Mouse (Mus musculus): Measurements from ENCODE around the gene Plscr3. TPM values are rescaled to one million over a fixed set of nuclear protein-coding genes. Genes with fewer than 3 reads are reported as not detected.

Plscr3 gene
- polyA plus RNA-seq, 1 experiment = 35.3 TPM

- Histone ChIP-seq H3K27ac (ENCODE audit: insufficient read depth, low read length) (no peak overlapping the region), H3K4me1 (ENCODE audit: control insufficient read depth, insufficient read depth, low read length) (no peaks in the 10 kb centered on the region), H3K4me3 (ENCODE audit: insufficient read depth, low read length) (no peak overlapping the region)
- TF ChIP-seq POLR2A (IDR thresholded peaks at IDR 0.05; ENCODE audit: extremely low read depth, insufficient read depth, low read length) (no peak), CTCF (IDR thresholded peaks at IDR 0.05; ENCODE audit: extremely low read depth, insufficient read depth, low read length) (no peak)
Measured at GRCm38 (mm10) chr11:69881787-69882670, 35.9 kb downstream of the Plscr3 start.

- H3K4me1 ChIP-seq (ENCODE audit: control insufficient read depth, insufficient read depth, low read length) = no peaks in the 10 kb centered on the region
- H3K4me3 ChIP-seq (ENCODE audit: insufficient read depth, low read length) = no peak overlapping the region
- TF ChIP-seq CTCF (IDR thresholded peaks at IDR 0.05; ENCODE audit: extremely low read depth, insufficient read depth, low read length) (0 out of 2 replicates have a peak, but pooled peaks have one; percentile 6), POLR2A (IDR thresholded peaks at IDR 0.05; ENCODE audit: extremely low read depth, insufficient read depth, low read length) (no peak)
- H3K27ac ChIP-seq (ENCODE audit: insufficient read depth, low read length) = no peak overlapping the region
Measured at GRCm38 (mm10) chr11:69883066-69883465, 36.9 kb downstream of the Plscr3 start.

GRCm38 (mm10) chr11:69883527-69884151 is 37.5 kb downstream of the Plscr3 start:
- TF ChIP-seq POLR2A (IDR thresholded peaks at IDR 0.05; ENCODE audit: extremely low read depth, insufficient read depth, low read length) = no peak
- no peak for TF ChIP-seq CTCF (IDR thresholded peaks at IDR 0.05; ENCODE audit: extremely low read depth, insufficient read depth, low read length)
- no peak overlapping the region for H3K4me3 ChIP-seq (ENCODE audit: insufficient read depth, low read length)
- H3K4me1 ChIP-seq (ENCODE audit: control insufficient read depth, insufficient read depth, low read length) = no peaks in the 10 kb centered on the region
- H3K27ac ChIP-seq (ENCODE audit: insufficient read depth, low read length) = no peak overlapping the region

GRCm38 (mm10) chr11:69884240-69884639 is 38.1 kb downstream of the Plscr3 start:
- Histone ChIP-seq H3K4me1 (ENCODE audit: control insufficient read depth, insufficient read depth, low read length) (no peaks in the 10 kb centered on the region), H3K27ac (ENCODE audit: insufficient read depth, low read length) (no peak overlapping the region), H3K4me3 (ENCODE audit: insufficient read depth, low read length) (no peak overlapping the region)
- TF ChIP-seq CTCF (IDR thresholded peaks at IDR 0.05; ENCODE audit: extremely low read depth, insufficient read depth, low read length) (no peak), POLR2A (IDR thresholded peaks at IDR 0.05; ENCODE audit: extremely low read depth, insufficient read depth, low read length) (no peak)

- TF ChIP-seq CTCF (IDR thresholded peaks at IDR 0.05; ENCODE audit: extremely low read depth, insufficient read depth, low read length) = no peak
- Histone ChIP-seq H3K4me3 (ENCODE audit: insufficient read depth, low read length) (no peak overlapping the region), H3K27ac (ENCODE audit: insufficient read depth, low read length) (no peak overlapping the region), H3K4me1 (ENCODE audit: control insufficient read depth, insufficient read depth, low read length) (no peaks in the 10 kb centered on the region)
Measured at GRCm38 (mm10) chr11:69884663-69885062, 38.5 kb downstream of the Plscr3 start.

GRCm38 (mm10) chr11:69886907-69887635 is 40.9 kb downstream of the Plscr3 start:
- Histone ChIP-seq H3K27ac (ENCODE audit: insufficient read depth, low read length) (no peak overlapping the region), H3K4me1 (ENCODE audit: control insufficient read depth, insufficient read depth, low read length) (no peaks in the 10 kb centered on the region), H3K4me3 (ENCODE audit: insufficient read depth, low read length) (no peak overlapping the region)
- TF ChIP-seq CTCF (IDR thresholded peaks at IDR 0.05; ENCODE audit: extremely low read depth, insufficient read depth, low read length) (no peak), POLR2A (IDR thresholded peaks at IDR 0.05; ENCODE audit: extremely low read depth, insufficient read depth, low read length) (no peak)

GRCm38 (mm10) chr11:69891482-69891881 is 45.3 kb downstream of the Plscr3 start:
- H3K4me3 ChIP-seq (ENCODE audit: insufficient read depth, low read length) = no peak overlapping the region
- H3K27ac ChIP-seq (ENCODE audit: insufficient read depth, low read length) = no peak overlapping the region
- TF ChIP-seq POLR2A (IDR thresholded peaks at IDR 0.05; ENCODE audit: extremely low read depth, insufficient read depth, low read length) (no peak), CTCF (IDR thresholded peaks at IDR 0.05; ENCODE audit: extremely low read depth, insufficient read depth, low read length) (no peak)
- H3K4me1 ChIP-seq (ENCODE audit: control insufficient read depth, insufficient read depth, low read length) = no peaks in the 10 kb centered on the region

GRCm38 (mm10) chr11:69894671-69895070 is 48.5 kb downstream of the Plscr3 start:
- TF ChIP-seq CTCF (IDR thresholded peaks at IDR 0.05; ENCODE audit: extremely low read depth, insufficient read depth, low read length) (no peak), POLR2A (IDR thresholded peaks at IDR 0.05; ENCODE audit: extremely low read depth, insufficient read depth, low read length) (no peak)
- Histone ChIP-seq H3K4me1 (ENCODE audit: control insufficient read depth, insufficient read depth, low read length) (no peaks in the 10 kb centered on the region), H3K27ac (ENCODE audit: insufficient read depth, low read length) (no peak overlapping the region), H3K4me3 (ENCODE audit: insufficient read depth, low read length) (no peak overlapping the region)

- Histone ChIP-seq H3K27ac (ENCODE audit: insufficient read depth, low read length) (no peak within 1 kb of the TSS), H3K4me1 (ENCODE audit: control insufficient read depth, insufficient read depth, low read length) (no peaks in the 10 kb centered on the region), H3K4me3 (ENCODE audit: insufficient read depth, low read length) (no peak within 1 kb of the TSS)
- TF ChIP-seq POLR2A (IDR thresholded peaks at IDR 0.05; ENCODE audit: extremely low read depth, insufficient read depth, low read length) (no peak), CTCF (IDR thresholded peaks at IDR 0.05; ENCODE audit: extremely low read depth, insufficient read depth, low read length) (no peak)
Measured at GRCm38 (mm10) chr11:69895291-69895690, 49.1 kb downstream of the Plscr3 start, which contains the start of gene Acap1. Gene Acap1, minus strand, starts transcription at chr11:69895539.

Data from cortical plate, adult 2 months (tissue).